Mouse (Mus musculus) heart, postnatal 0 days (tissue): ENCODE results near the gene Efcab12.

Experiments used
- CTCF ChIP-seq: IDR thresholded peaks from 2 replicates; pipeline ENCODE4 v1.5.1; 2016; ENCODE audit warnings: antibody characterized with exemption, control low read depth, low read depth
- EP300 ChIP-seq: IDR thresholded peaks from 2 replicates; pipeline ENCODE4 v1.6.1; 2016; ENCODE audit warnings: antibody characterized with exemption, low read depth

DNA sequence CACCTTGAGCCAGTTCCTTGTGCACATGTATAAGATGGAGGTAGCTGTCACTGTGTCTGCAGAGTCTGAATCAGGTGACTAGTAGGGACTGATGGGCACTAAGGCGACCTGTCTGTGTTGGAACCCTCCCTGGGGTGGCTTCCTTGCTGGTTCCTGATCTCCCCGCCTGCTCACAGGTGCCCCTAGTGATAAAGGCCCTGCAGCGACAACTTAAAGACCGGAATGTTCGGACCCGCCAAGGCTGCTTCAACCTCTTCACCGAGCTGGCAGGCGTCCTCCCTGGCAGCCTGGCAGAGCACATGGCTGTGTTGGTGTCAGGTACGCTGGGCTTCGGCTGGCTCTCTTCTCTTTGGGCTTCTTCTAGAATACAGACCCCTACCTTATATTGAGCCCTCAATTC, 47.2 kb downstream of the Efcab12 start:
- TF ChIP-seq EP300 (no peak), CTCF (no peak)
